Mouse (Mus musculus) ES-Bruce4 (cell line): Measurements from ENCODE around the gene Ly6g5c.

ENCODE experiments used
- CTCF ChIP-seq: IDR thresholded peaks from one replicate; pipeline ENCODE4 v1.8.1; 2011; ENCODE audit warnings: low read depth, low read length
- EP300 ChIP-seq: IDR thresholded peaks from 2 replicates; pipeline ENCODE4 v1.6.1; 2011; ENCODE audit warnings: low read depth, low read length; ENCODE audit not compliant: insufficient read depth
- POLR2A ChIP-seq: IDR thresholded peaks from one replicate; pipeline ENCODE4 v1.8.1; 2011; ENCODE audit warnings: low read length; ENCODE audit not compliant: insufficient read depth

- TF ChIP-seq CTCF (no peak), EP300 (no peak), POLR2A (no peak)
Measured at GRCm38 (mm10) chr17:35077285-35077684, 30.8 kb upstream of the Ly6g5c start.
